Mouse (Mus musculus) thymus, postnatal 0 days (tissue): ENCODE results near the gene Gipc2. TPM values are rescaled to one million over a fixed set of nuclear protein-coding genes. Genes with fewer than 3 reads are reported as not detected.

ENCODE experiments used
- DNase-seq: peaks from one replicate; pipeline ENCODE4 v3.0.0-alpha.2; 2015; ENCODE audit warnings: low spot score
- polyA plus RNA-seq: library from polyadenylated mRNA; unstranded; fragments of >200 nt; fragmentation: Nextera tagmentation; extraction: Ambion mirVana; gene quantifications from 2 replicates; pipeline ENCODE4 v1.2.1, GENCODE M21; 2015

The Gipc2 gene
- polyA plus RNA-seq, 1 experiment from 2014 or later, result 1.4 TPM

DNA sequence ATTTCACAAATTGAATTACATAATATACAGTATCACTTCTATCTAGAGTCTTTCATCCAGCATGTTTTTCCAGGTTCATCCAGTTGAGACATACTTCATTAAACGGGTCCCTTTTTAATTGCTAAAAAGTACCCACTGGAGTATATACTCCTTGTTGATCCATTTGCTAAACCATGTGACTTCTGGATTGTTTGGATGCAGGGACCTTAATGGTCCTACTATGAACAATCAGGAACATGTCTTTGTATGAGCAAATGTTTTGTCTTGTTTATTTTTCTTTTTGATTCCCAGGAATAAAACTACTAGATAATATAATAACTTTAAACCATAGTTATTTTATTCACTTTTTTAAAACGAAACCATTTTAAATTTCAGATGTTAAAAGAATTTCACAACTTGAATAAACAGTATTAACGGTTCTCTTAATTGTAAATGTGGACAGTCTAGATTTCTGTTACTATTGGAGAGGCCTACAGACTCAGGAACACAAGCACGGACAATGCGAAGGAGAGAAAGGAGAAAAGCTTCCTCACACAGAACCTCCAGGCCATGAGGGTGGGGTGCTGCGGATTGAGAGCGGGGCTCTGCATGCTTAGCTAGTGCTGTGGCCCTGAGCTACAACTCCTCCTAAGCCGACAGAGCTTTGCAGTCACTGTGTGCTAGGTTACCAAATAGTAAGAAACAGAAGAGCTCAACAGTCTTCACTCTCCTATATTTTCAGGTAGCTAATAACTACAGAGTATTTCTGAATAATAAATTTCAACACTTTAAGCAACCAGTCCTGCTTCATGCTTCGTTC, 24.8 kb upstream of the Gipc2 start:
- no peak for DNase-seq

DNA sequence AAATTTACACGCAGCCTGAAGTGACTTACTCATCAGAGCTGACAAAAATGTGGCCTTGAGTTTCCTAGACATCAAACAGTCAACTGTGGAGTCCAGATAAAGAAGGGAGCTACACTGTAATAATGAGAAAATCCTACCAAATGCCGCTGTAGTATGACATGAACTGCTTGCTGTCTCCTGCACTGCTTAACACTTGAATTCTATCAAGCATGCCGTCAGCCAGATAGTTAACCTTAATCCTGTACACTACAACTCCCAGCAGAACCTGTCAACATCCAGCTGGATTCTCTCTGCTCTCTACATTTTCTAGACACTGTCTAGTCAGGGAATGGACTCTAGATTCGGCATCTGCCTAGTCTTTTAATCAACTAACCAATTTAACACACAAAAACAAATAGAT, 23.3 kb upstream of the Gipc2 start:
- no peak for DNase-seq

DNA sequence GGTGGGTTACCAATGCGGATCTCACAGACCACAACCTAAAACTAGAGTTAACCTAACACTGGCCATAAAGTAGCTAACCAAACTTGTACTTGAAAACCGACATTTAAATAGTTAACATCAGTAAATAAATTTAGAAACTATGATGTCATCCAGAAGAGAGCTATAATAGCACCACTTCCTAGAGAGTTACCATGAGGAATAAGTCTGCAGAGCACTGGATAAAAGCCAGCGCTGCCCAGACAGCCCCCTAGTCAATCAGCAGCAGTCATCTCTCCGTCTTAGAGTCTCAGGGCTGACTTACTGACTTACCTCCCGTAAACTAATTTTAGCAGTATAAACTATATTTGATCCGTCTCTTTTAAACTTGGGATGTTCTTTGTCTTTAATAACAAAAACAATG, 20.1 kb upstream of the Gipc2 start:
- DNase-seq, result no peak

DNA sequence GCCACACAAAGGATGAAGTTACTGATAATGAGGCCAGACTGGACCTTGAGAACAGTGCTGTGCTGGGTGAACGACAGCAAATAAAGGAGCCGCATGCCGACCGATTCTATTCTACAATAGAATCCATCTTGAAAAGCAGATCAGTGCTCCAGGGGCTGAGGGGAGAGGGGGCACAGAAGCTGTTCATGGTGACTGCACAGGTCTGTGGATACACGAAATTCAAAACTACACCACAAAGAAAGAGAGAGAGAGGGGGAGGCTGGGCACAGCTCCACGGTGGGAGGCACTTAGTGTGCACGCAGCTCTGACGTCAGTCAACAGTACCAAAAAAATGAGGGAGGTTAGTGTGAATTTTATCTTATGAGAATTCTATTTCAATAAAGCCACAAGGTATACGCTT, 17.5 kb upstream of the Gipc2 start:
- no peak for DNase-seq

GRCm38 (mm10) chr3:152180624-152181023, 14.6 kb upstream of the Gipc2 start:
- no peak for DNase-seq

DNA sequence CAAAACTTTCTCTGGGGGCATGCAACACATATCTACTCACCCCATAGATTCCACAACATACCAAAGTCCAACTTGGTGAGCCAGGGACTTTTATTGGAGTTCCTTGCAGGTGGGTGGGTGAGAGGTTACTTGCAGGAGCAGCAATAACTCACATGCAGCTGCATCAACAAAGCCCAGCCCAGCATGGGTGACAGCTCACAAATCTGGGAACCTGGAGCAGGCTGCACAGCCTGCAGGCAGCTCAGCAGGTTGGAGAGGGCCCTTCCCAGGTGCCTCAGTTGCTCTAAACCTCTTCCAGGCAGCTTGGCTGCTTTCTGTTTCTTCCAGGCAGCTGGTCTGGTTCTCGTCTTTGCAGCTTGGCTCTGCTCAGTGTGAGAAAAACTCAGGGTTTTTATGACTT, 13.3 kb upstream of the Gipc2 start:
- DNase-seq, result no peak

DNA sequence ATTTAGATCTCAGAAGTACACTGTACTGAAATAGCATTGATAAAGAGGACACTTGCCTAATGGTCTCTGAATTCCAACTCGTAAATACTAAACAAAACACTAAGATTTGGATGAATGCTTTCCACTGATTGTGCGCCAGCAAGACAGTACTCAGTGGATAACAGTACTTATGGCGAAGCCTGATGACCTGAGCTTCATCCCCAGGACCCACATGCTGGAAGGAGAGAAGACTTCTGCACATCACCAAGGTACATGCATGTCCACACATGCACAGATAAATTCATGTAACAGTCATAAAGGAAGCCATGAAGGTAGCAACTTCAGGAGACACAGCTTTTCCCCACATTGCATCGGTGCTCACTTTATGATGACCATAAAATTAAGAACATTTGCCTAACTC, 12.8 kb upstream of the Gipc2 start:
- no peak for DNase-seq

DNA sequence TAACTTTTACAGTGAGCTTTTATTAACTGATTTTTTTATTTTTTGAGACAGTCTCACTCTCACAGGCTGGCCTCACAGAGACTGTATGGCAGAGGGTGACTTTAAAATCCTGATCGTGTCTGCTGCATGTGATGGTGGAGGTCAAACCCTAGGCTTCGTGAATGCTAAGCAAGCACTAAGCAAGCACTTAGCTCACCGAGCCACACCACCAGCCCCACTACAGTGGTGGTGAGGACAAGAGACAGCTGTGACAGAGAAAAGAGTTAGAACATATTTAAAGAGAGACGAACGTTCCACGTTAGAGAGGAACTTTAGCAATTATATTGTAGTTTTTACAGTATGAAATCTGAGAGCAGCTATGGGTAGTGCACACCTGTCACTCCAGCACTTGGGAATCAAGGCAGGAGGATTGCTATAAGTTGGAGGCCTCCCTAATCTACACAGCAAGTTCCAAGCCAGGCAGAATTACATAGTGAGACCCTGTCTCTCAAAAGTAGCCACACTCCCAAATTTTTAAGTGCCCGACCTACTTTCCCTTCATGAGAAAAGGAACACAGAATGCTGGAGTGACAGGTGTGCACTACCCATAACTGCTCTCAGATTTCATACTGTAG, 6.4 kb upstream of the Gipc2 start:
- no peak for DNase-seq

GRCm38 (mm10) chr3:152171862-152172261, 5.8 kb upstream of the Gipc2 start:
- no peak for DNase-seq

GRCm38 (mm10) chr3:152171236-152171635, 5.2 kb upstream of the Gipc2 start:
- DNase-seq, result no peak

GRCm38 (mm10) chr3:152170407-152170806, 4.4 kb upstream of the Gipc2 start:
- no peak for DNase-seq

- DNase-seq, result no peak
These were observed 2.0 kb upstream of the Gipc2 start for GRCm38 (mm10) chr3:152168007-152168406.

GRCm38 (mm10) chr3:152166699-152167451, 845 bp upstream of the Gipc2 start:
- no peak for DNase-seq

DNA sequence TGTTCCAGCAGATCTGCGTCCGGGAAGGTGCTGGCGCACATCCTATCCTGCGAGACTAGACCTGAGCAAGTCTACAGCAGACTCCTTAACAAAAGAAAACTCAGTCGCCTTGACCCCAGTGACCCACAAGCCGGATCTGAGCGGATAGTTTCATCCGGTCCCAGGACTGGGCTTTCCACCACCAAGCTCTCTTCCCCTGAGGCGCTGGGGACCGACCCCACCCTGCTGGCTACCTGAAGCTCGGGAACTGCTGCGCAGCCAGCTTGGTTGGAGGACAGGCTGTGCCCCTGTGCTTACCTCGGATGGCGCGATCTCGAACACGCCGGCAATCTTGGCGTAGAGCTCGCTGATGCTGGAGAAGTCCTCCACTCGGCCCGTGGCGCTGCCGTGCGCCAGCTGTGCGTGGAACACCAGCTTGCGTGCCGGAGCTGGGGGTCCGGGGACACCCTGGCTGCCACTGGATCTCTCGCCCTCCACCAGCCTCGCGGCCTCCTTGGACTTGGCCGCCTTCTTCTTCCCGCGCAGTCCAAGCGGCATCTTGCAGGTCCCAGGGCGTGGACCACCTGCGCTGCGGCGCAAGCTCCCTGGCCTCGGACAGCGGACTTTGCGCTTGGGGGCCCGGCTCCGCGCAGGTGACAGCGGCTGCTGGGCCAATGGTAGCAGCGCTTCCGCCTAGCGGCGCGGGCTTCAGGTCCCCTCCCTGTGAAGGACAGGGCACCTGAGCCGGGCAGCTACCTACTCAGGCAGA, 505 bp downstream of the Gipc2 start:
- DNase-seq, result peak; percentile 17

GRCm38 (mm10) chr3:152165014-152165350, 1.0 kb downstream of the Gipc2 start:
- no peak for DNase-seq

- DNase-seq, result no peak
These were observed 2.7 kb downstream of the Gipc2 start for GRCm38 (mm10) chr3:152163320-152163719.

GRCm38 (mm10) chr3:152160607-152161006, 5.4 kb downstream of the Gipc2 start:
- peak; percentile 38 for DNase-seq

DNA sequence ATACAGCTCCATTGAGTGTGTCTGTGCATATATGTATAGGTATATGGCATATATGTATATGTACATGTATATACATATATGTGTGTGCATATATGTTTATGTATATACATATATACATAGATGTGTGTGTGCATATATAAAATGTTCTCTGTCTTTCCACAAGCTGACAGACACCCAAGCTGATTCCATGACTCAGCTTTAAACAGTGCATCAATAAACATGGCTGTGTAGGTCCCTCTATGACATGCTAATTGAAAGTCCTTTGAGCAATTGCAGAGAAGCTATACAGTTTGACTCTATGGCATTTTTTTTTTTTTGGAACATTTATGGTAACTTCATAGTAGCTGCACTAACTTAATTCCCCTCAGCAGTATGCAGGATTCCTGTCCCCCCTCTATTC, 6.7 kb downstream of the Gipc2 start:
- no peak for DNase-seq

GRCm38 (mm10) chr3:152158344-152159291, 7.4 kb downstream of the Gipc2 start:
- no peak for DNase-seq

GRCm38 (mm10) chr3:152156816-152157496, 9.1 kb downstream of the Gipc2 start:
- DNase-seq, result no peak
